Mouse (Mus musculus) hindbrain, postnatal 0 days (tissue): ENCODE measurements around the gene Wasf2. TPM values are rescaled to one million over a fixed set of nuclear protein-coding genes. Genes with fewer than 3 reads are reported as not detected.
"Not testable (repeated sequence)": the region's sequence is repeated elsewhere in the genome, so short reads cannot be mapped to it uniquely, and the experiment has no call there.

Experiments
- ATAC-seq: fragments of 200-750 bp; cut with Nextera tagmentation; 2 replicates; pipeline ENCODE4 v1.8.0; 2017; ENCODE audit warnings: mild to moderate bottlenecking, moderate TSS enrichment, moderate library complexity
- DNase-seq: peaks from one replicate; pipeline ENCODE4 v3.0.0-alpha.2; 2015; ENCODE audit warnings: low spot score
- H3K27ac ChIP-seq: fragments of 300-500 bp; sonication (generic); 2 replicates; pipeline ENCODE4 v1.5.1; 2014; ENCODE audit warnings: mild to moderate bottlenecking
- H3K27me3 ChIP-seq: fragments of 300-500 bp; sonication (generic); 2 replicates; pipeline ENCODE4 v1.6.1; 2014; ENCODE audit warnings: low read length, mixed read lengths; ENCODE audit not compliant: insufficient read depth
- H3K36me3 ChIP-seq: fragments of 300-500 bp; sonication (generic); 2 replicates; pipeline ENCODE4 v1.6.1; 2014; ENCODE audit warnings: low read length, mixed read lengths; ENCODE audit not compliant: insufficient read depth
- H3K4me1 ChIP-seq: fragments of 300-500 bp; sonication (generic); 2 replicates; pipeline ENCODE4 v1.6.1; 2014; ENCODE audit warnings: antibody characterized with exemption, low read length, mixed read lengths; ENCODE audit not compliant: insufficient read depth
- H3K4me2 ChIP-seq: fragments of 300-500 bp; sonication (generic); 2 replicates; pipeline ENCODE4 v1.6.1; 2014; ENCODE audit warnings: low read depth, mild to moderate bottlenecking, low read length, moderate library complexity, mixed read lengths
- H3K4me3 ChIP-seq: fragments of 300-500 bp; sonication (generic); 2 replicates; pipeline ENCODE4 v1.5.1; 2014; ENCODE audit warnings: low read length
- H3K9ac ChIP-seq: fragments of 300-500 bp; sonication (generic); replicated peaks from 2 replicates; pipeline ENCODE4 v1.6.1; 2014; ENCODE audit warnings: mild to moderate bottlenecking, low read length, moderate library complexity, mixed read lengths
- H3K9me3 ChIP-seq: fragments of 300-500 bp; sonication (generic); 2 replicates; pipeline ENCODE4 v1.6.1; 2016; ENCODE audit warnings: low read length, mixed read lengths
- CTCF ChIP-seq: IDR thresholded peaks from 2 replicates; pipeline ENCODE4 v1.5.1; 2016; ENCODE audit warnings: antibody characterized with exemption, control low read depth, low read depth
- WGBS: fragments of 180-500 bp; shearing (Covaris S2); extraction: QIAGEN DNeasy Blood & Tissue Kit; methylation state at CpG from one replicate; pipeline ENCODE4 v1.1.7; 2014; 5-methylcytosine and 5-hydroxymethylcytosine counted together
- polyA plus RNA-seq: library from polyadenylated mRNA; unstranded; fragments of >200 nt; fragmentation: Nextera tagmentation; extraction: Ambion mirVana; gene quantifications from 2 replicates; pipeline ENCODE4 v1.2.1, GENCODE M21; 2015
- total RNA-seq: library from RNA; depleted of rRNA; stranded (reverse); fragments of >200 nt; gene quantifications from 2 replicates; pipeline ENCODE4 v1.2.3, GENCODE M21; 2014

The Wasf2 gene
- total and polyA plus RNA-seq, 2 experiments from 2014 or later, result 14.1 to 27.5 TPM

DNA sequence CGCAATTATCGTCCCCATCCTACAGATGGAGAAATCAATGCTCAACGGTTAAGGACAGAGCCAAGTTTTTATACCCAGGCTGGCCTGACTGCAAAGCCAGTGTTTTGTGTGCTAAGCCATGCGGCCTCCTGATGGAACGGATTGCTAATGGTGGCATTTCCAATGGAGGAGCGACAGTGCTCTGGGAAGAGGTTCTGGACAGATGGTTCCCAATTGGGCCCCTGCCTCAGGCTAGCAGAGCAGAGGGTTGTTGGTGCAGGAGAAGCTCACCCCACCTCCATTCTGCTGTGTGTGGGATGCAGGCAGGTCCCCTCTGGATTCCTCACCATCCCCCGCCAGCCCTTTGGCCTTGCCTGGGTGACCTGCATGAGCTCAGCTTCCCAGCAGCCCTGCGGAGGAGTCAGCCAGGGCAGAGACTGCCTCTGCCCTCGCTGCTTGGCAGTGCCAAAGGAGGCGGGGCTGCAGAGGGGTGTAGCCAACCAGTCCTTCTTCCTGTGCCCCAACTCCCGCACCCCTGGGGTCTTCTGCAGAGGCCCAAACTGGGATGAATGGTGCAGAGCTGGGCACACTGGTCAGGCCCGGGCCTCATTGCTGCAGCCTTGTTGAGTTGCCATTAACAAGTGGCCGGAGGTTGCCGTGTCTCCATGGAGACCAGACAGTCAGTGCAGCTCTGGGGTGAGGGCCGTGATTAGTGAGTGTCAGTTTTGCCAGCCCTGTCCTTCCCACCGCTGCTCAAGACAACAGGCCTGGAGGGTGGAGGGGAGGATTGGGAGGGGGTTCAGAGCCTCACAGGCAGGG lies 35.2 kb upstream of the Wasf2 start:
- H3K27ac ChIP-seq, result peak overlapping the region; percentile 90
- H3K27me3 ChIP-seq, result no peaks in the 10 kb centered on the region
- H3K4me3 ChIP-seq, result no peak overlapping the region
- H3K4me1 ChIP-seq, result peaks cover 39% of the 10 kb centered on the region
- no peaks in the 10 kb centered on the region for H3K9me3 ChIP-seq
- TF ChIP-seq CTCF, result no peak
- DNase-seq, result peak; percentile 83
- 17% methylated on average over 16 of the region's 16 CpGs for WGBS
- H3K9ac ChIP-seq, result peak overlapping the region; percentile 30; the same call in 1 of the 2 replicates
- ATAC-seq, result peak; percentile 79
- peak overlapping the region; percentile 39 for H3K4me2 ChIP-seq
- no peaks in the 10 kb centered on the region for H3K36me3 ChIP-seq

DNA sequence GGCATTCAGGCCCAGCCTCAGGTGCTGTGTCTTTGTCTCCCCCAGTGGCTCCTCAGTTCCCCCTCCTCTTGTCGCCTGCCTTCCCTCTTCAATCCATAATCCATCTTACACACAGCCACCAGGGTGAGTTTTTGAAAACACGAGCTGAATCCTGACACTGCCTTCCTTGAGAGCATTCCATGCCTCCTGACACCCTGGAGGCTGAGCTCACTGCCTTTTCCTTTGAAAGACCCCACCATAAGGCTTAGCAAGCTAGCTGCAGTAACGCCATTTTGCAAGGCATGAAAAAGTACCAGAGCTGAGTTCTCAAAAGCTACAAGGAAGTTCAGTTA lies 34.6 kb upstream of the Wasf2 start:
- peak overlapping the region; percentile 90 for H3K27ac ChIP-seq
- H3K4me3 ChIP-seq, H3K36me3 ChIP-seq, ATAC-seq, H3K27me3 ChIP-seq, H3K9me3 ChIP-seq, DNase-seq: not testable (repeated sequence)
- 20% methylated on average over 3 of the region's 3 CpGs for WGBS
- peak; percentile 43 for TF ChIP-seq CTCF
- peaks cover 34% of the 10 kb centered on the region for H3K4me1 ChIP-seq
- H3K4me2 ChIP-seq, result peak overlapping the region; percentile 39
- H3K9ac ChIP-seq, result peak overlapping the region; percentile 30; the same call in 1 of the 2 replicates

DNA sequence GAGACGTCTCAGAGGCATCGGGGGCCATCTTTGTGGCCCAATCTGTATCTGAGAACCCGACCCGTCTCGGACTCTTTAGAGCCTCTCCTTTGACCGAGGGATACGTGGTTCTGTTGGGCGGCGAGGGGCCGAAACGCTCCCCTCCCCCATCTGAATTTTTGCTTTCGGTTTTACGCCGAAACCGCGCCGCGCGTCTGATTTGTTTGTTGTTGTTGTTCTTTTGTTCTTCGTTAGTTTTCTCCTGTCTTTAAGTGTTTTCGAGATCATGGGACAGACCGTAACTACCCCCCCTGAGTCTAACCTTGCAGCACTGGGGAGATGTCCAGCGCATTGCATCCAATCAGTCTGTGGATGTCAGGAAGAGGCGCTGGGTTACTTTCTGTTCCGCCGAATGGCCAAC lies 33.6 kb upstream of the Wasf2 start:
- peaks cover 24% of the 10 kb centered on the region for H3K4me1 ChIP-seq
- H3K4me3 ChIP-seq, DNase-seq, H3K4me2 ChIP-seq, H3K27ac ChIP-seq, H3K27me3 ChIP-seq, ATAC-seq, H3K36me3 ChIP-seq, H3K9ac ChIP-seq, H3K9me3 ChIP-seq: not testable (repeated sequence)
- WGBS, result 0% methylated on average over 11 of the region's 26 CpGs

DNA sequence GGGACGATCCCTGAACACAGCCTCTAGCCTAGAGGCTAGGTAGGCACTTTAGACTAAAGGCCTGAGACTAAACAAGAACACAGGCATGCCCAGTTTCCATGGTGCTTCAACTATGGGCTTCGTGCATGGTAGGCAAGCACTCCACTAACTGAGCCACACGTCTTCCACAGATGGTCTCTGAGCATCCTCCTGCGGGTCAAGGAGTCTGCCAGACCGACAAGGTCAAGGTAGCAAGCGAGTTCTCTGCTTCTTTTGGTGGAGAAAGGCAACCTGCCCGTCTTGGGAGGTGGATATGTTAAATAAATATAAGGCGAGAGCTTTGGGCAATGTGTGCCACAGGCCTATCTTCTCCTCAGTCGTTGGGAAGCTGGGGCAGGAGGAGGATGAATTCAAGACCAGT lies 28.6 kb upstream of the Wasf2 start:
- H3K4me3 ChIP-seq, result no peak overlapping the region
- H3K27ac ChIP-seq, result no peak overlapping the region
- H3K4me1 ChIP-seq, result peaks cover 5% of the 10 kb centered on the region; the same call in 1 of the 2 replicates
- H3K4me2 ChIP-seq, result peak overlapping the region; percentile 43
- no peaks in the 10 kb centered on the region for H3K9me3 ChIP-seq
- H3K9ac ChIP-seq, result no peak overlapping the region
- no peak for ATAC-seq
- no peaks in the 10 kb centered on the region for H3K36me3 ChIP-seq
- H3K27me3 ChIP-seq, result no peaks in the 10 kb centered on the region
- DNase-seq, result no peak
- 63% methylated on average over 9 of the region's 9 CpGs for WGBS
- no peak for TF ChIP-seq CTCF

DNA sequence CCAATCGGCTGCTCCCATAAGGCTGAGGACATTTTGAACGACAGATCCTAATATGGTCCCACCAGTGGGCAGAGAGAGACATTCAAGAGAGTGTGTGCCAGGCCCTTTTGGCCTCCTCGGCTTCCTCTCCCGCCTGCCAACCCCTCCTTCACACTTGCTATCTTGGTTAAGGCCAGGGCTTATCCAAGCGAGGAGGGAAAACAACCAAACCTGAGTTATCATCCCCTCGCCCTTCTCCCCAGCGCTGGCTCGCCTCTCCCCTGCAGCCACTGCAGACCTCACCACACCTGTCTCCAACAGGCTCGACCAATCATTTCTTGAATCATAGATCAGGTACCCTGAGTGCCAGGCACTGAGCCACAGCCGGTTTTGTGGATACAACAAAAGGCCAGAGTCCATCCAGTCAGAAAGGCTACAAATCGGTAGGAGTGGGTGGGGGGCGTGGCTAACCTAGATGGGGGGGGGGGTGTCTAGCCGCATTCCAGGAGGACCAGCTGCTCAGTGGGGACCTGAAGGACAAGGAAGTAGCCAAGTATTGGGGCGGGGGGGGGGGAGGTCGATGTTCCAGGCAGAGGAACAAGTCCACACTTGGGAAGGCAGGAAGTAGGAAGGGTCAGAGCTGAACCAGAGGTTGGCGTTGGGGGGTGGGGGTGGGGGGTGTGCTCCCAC lies 26.6 kb upstream of the Wasf2 start:
- no peak for TF ChIP-seq CTCF
- Histone ChIP-seq H3K4me1 (peaks cover 5% of the 10 kb centered on the region), H3K27ac (peak overlapping the region; percentile 36; the same call in 1 of the 2 replicates), H3K9me3 (no peaks in the 10 kb centered on the region), H3K4me3 (no peak overlapping the region), H3K9ac (no peak overlapping the region), H3K36me3 (no peaks in the 10 kb centered on the region), H3K4me2 (peak overlapping the region; percentile 35), H3K27me3 (no peaks in the 10 kb centered on the region)
- 0 out of 2 replicates have a peak, but pooled peaks have one; percentile 43 for ATAC-seq
- 24% methylated on average over 15 of the region's 16 CpGs for WGBS
- no peak for DNase-seq

DNA sequence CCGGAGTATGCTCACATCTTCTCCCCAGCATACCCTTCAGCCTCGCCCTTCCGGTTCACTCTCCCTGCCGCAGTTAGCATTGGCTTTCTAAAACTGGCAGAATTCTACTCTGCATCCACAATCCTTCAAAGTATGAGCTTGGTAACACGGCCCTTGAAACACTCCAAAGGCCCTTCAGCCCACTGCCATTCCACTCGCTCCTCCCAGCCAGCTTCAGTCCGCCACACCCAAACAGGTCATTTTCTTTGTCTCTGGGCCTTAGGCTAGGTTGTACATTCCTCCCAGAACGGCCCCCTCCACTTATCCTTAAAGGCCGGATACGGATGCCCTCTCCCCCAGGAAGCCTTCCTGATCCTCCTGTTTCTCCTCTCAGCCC lies 26.1 kb upstream of the Wasf2 start:
- peak overlapping the region; percentile 35; the same call in 1 of the 2 replicates for H3K4me2 ChIP-seq
- ATAC-seq, result no peak
- H3K9me3 ChIP-seq, result no peaks in the 10 kb centered on the region
- peaks cover 5% of the 10 kb centered on the region for H3K4me1 ChIP-seq
- no peaks in the 10 kb centered on the region for H3K36me3 ChIP-seq
- WGBS, result 39% methylated on average over 9 of the region's 10 CpGs
- no peak overlapping the region for H3K4me3 ChIP-seq
- DNase-seq, result no peak
- no peak overlapping the region for H3K27ac ChIP-seq
- no peak for TF ChIP-seq CTCF
- H3K27me3 ChIP-seq, result no peaks in the 10 kb centered on the region
- H3K9ac ChIP-seq, result no peak overlapping the region

DNA sequence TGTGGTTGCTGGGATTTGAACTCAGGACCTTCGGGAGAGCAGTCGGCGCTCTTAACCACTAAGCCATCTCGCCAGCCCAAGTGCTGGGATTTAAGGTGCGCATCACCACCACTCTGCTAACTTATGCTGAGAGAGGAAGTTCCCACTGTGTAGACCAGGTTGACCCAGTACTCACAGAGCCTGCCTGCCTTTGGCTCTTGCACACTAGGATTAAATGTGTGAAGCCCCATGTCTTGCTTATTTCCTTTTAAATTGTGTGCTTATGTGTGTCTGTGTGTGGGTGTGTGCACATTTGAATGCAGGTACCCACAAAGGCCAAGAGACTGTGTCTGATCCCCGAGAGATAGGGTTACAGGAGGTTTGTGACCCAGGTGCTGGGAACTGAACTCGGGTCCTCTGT lies 23.6 kb upstream of the Wasf2 start:
- H3K36me3 ChIP-seq, result no peaks in the 10 kb centered on the region
- no peak for DNase-seq

More for the DNA sequence above, 23.6 kb upstream of the Wasf2 start:
- H3K27me3 ChIP-seq, result no peaks in the 10 kb centered on the region
- 96% methylated on average over 7 of the region's 7 CpGs for WGBS
- H3K27ac ChIP-seq, result no peak overlapping the region
- H3K4me2 ChIP-seq, result no peak overlapping the region
- H3K4me1 ChIP-seq, result peaks cover 5% of the 10 kb centered on the region
- ATAC-seq, result no peak
- no peak for TF ChIP-seq CTCF
- no peak overlapping the region for H3K4me3 ChIP-seq
- no peaks in the 10 kb centered on the region for H3K9me3 ChIP-seq
- H3K9ac ChIP-seq, result no peak overlapping the region
